Mouse (Mus musculus): ENCODE results near the gene Zcchc9. TPM values are rescaled to one million over a fixed set of nuclear protein-coding genes. Genes with fewer than 3 reads are reported as not detected.

The Zcchc9 gene
- polyA plus RNA-seq, 1 experiment from 2014 or later: 27.3 TPM

GRCm38 (mm10) chr13:91748401-91748800, 59.1 kb downstream of the Zcchc9 start:
- H3K27ac ChIP-seq: no peak overlapping the region
- WGBS (ENCODE audit: missing documents): 91% methylated on average over 2 of the region's 2 CpGs
- H3K4me3 ChIP-seq (ENCODE audit: inconsistent target): no peak overlapping the region
- H3K79me2 ChIP-seq (ENCODE audit: inconsistent target): no peaks in the 10 kb centered on the region
- H3K36me3 ChIP-seq (ENCODE audit: inconsistent target): no peaks in the 10 kb centered on the region

Other genes starting within 250 kb of the Zcchc9 start
- gene Acot12, start 66.2 kb downstream of the Zcchc9 start, polyA plus RNA-seq (2018): not detected in 3 replicates
- gene Ckmt2, start 69.2 kb upstream of the Zcchc9 start, polyA plus RNA-seq (2018): not detected in 3 replicates

Measured in macrophage (primary cell).